Mouse (Mus musculus) ES-E14 (cell line): ENCODE measurements around the gene Pmvk. TPM values are rescaled to one million over a fixed set of nuclear protein-coding genes. Genes with fewer than 3 reads are reported as not detected.
A peak's percentile ranks its signal among the peaks of the same experiment; 100 is the strongest.

Experiments
- DNase-seq: peaks from one replicate; pipeline ENCODE4 v3.0.0-alpha.2; 2013; ENCODE audit warnings: low read depth, low spot score
- H3K27ac ChIP-seq: 2 replicates; pipeline ENCODE4 v1.5.1; 2012; ENCODE audit warnings: low read depth, mild to moderate bottlenecking, low read length, moderate library complexity, mixed read lengths; ENCODE audit not compliant: poor library complexity, insufficient read depth, severe bottlenecking
- H3K36me3 ChIP-seq: 2 replicates; pipeline ENCODE4 v1.6.1; 2012; ENCODE audit warnings: mild to moderate bottlenecking, low read length, moderate library complexity, mixed read lengths; ENCODE audit not compliant: control insufficient read depth, poor library complexity, insufficient read depth, severe bottlenecking
- H3K4me1 ChIP-seq, 2 experiments: fragments of 150-350 bp in 1 of 2; sonication (generic) in 1 of 2; 2 replicates each; pipeline ENCODE4 v1.6.1; 2012; ENCODE audit warnings: low read length in 2 of 2, mild to moderate bottlenecking in 1 of 2, mixed read lengths in 1 of 2; ENCODE audit not compliant: control insufficient read depth in 2 of 2, insufficient read depth in 2 of 2, poor library complexity in 1 of 2
- H3K4me3 ChIP-seq, 2 experiments: fragments of 150-350 bp in 1 of 2; sonication (generic) in 1 of 2; 2 replicates each; pipeline ENCODE4 v1.5.1; 2012; ENCODE audit warnings: low read length in 2 of 2, low read depth in 1 of 2, mild to moderate bottlenecking in 1 of 2, mixed read lengths in 1 of 2; ENCODE audit not compliant: insufficient read depth in 1 of 2, poor library complexity in 1 of 2, severe bottlenecking in 1 of 2
- H3K9ac ChIP-seq: 2 replicates; pipeline ENCODE4 v1.6.1; 2012; ENCODE audit warnings: low read depth, mild to moderate bottlenecking, low read length, mixed read lengths; ENCODE audit not compliant: poor library complexity, insufficient read depth, severe bottlenecking
- H3K9me3 ChIP-seq: fragments of 150-350 bp; sonication (generic); 2 replicates; pipeline ENCODE4 v1.6.1; 2012; ENCODE audit warnings: low read depth, mild to moderate bottlenecking, low read length; ENCODE audit not compliant: control insufficient read depth, insufficient read depth
- CHD2 ChIP-seq: IDR thresholded peaks from 2 replicates; pipeline ENCODE4 v1.6.1; 2014; ENCODE audit warnings: mild to moderate bottlenecking, low read depth, low read length, inconsistent platforms
- HCFC1 ChIP-seq: IDR thresholded peaks from 2 replicates; pipeline ENCODE4 v1.6.1; 2012; ENCODE audit warnings: low read length, inconsistent platforms, borderline replicate concordance; ENCODE audit not compliant: insufficient read depth
- MAFK ChIP-seq: IDR thresholded peaks from 2 replicates; pipeline ENCODE4 v1.6.1; 2014; ENCODE audit warnings: mild to moderate bottlenecking, low read depth, low read length, inconsistent platforms; ENCODE audit not compliant: insufficient read depth
- ZC3H11A ChIP-seq: IDR thresholded peaks from 2 replicates; pipeline ENCODE4 v1.6.1; 2012; ENCODE audit warnings: low read depth, mild to moderate bottlenecking, inconsistent platforms, low read length, borderline replicate concordance
- ZNF384 ChIP-seq: IDR thresholded peaks from 2 replicates; pipeline ENCODE4 v1.6.1; 2012; ENCODE audit warnings: low read depth, low read length, inconsistent platforms
- in situ Hi-C, 2 experiments: fragments of 600-800 bp; cut with MboI; formaldehyde crosslinking; loops; one replicate each; pipeline ENCODE4 v1.15.1; 2025; ENCODE audit warnings: low sequenced_read_pairs in 2 of 2, inconsistent platforms in 1 of 2; ENCODE audit not compliant: unreplicated experiment in 2 of 2
- total RNA-seq: library from RNA; depleted of rRNA; stranded (reverse); fragments of 300-350 nt; gene quantifications from 2 replicates; pipeline ENCODE4 v1.2.3, GENCODE M21; 2012

Pmvk gene
- total RNA-seq, 1 experiment, result 38.6 TPM

- H3K9me3 ChIP-seq, result no peaks in the 10 kb centered on the region
- TF ChIP-seq CHD2, result no peak
- no peak for TF ChIP-seq HCFC1
- no peak for TF ChIP-seq ZC3H11A
- no peak for TF ChIP-seq ZNF384
- no peak for TF ChIP-seq MAFK
- no peak overlapping the region for H3K9ac ChIP-seq
- H3K36me3 ChIP-seq, result no peaks in the 10 kb centered on the region
- in situ Hi-C loops, result no loop called here
- no peak overlapping the region for H3K27ac ChIP-seq
- H3K4me1 ChIP-seq, result peaks cover 2 to 12% of the 10 kb centered on the region in 2 experiments; a peak in 2 of 4 replicates
- H3K4me3 ChIP-seq, result peak overlapping the region; percentile 61 to 83
- no peak for DNase-seq
Observed at GRCm38 (mm10) chr3:89458372-89458964, 4.1 kb downstream of the Pmvk start.

DNA sequence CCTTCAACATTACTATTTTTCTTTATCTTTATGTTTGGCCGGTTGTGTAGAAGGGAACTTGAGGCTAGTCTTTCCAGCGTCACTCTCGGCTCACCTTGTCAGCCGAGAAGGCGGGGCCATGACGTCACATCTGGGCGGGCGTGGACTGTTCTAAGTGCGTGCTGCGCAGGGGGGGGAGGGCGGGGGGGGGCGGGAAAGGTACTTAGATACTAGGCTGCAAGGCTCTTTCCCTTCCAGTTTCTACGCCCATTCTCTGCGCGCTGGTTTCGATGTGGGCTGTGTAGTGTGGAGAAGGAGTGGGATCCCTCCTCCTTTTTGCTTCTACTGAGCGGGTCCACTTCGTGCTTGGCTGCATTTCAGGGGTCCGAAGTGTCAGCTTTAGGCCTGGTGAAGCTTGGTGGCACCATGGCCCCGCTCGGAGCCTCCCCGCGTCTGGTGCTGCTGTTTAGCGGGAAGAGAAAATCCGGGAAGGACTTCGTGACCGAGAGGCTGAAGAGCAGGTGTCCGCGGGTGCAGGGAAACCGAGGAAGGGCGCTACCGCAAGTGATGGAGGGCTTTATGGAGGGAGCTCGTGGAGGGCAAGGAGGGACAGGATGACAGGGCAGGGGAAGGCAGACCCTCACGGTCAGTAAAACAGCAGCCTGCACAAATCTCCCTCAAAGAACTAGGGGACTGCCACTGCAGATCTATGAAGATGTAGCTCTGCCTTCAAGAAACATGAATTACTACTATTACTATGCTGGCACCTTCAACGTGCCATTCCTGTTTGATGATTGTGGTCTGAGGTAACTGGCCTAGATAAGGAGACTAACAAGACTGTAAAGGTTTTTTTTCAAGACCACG, 4.8 kb downstream of the Pmvk start:
- Histone ChIP-seq H3K9me3 (no peaks in the 10 kb centered on the region), H3K4me3 (peak overlapping the region; percentile 61 to 83), H3K4me1 (peaks cover 2 to 12% of the 10 kb centered on the region in 2 experiments; a peak in 2 of 4 replicates), H3K36me3 (no peaks in the 10 kb centered on the region), H3K9ac (peak overlapping the region; percentile 89), H3K27ac (peak overlapping the region; percentile 82)
- peak; percentile 91 for DNase-seq
- in situ Hi-C loops, result no loop called here
- TF ChIP-seq HCFC1 (0 out of 2 replicates have a peak, but pooled peaks have one; percentile 19), ZNF384 (no peak)

GRCm38 (mm10) chr3:89468268-89468667, 13.9 kb downstream of the Pmvk start:
- peaks cover 3 to 19% of the 10 kb centered on the region in 2 experiments; a peak in 3 of 4 replicates for H3K4me1 ChIP-seq
- peaks cover 2% of the 10 kb centered on the region; the same call in 1 of the 2 replicates for H3K36me3 ChIP-seq
- no peaks in the 10 kb centered on the region for H3K9me3 ChIP-seq
- TF ChIP-seq ZC3H11A (no peak), ZNF384 (no peak), HCFC1 (no peak), MAFK (no peak), CHD2 (no peak)
- H3K27ac ChIP-seq, result no peak overlapping the region
- in situ Hi-C loops, result no loop called here
- H3K9ac ChIP-seq, result no peak overlapping the region
- H3K4me3 ChIP-seq, result no peak overlapping the region
- no peak for DNase-seq

- H3K9me3 ChIP-seq, result no peaks in the 10 kb centered on the region
- DNase-seq, result no peak
- no peak for TF ChIP-seq CHD2
- TF ChIP-seq MAFK, result no peak
- TF ChIP-seq HCFC1, result no peak
- no peak for TF ChIP-seq ZNF384
- no peak for TF ChIP-seq ZC3H11A
- H3K9ac ChIP-seq, result no peak overlapping the region
- H3K4me3 ChIP-seq, result no peak overlapping the region
- in situ Hi-C loops, result no loop called here
- no peak overlapping the region for H3K27ac ChIP-seq
- H3K36me3 ChIP-seq, result peaks cover 2% of the 10 kb centered on the region; the same call in 1 of the 2 replicates
- peaks cover 6 to 16% of the 10 kb centered on the region in 2 experiments; a peak in 3 of 4 replicates for H3K4me1 ChIP-seq
Observed at GRCm38 (mm10) chr3:89472280-89472679, 17.9 kb downstream of the Pmvk start.
